Mouse (Mus musculus): ENCODE measurements around the gene 4922502D21Rik. TPM values are rescaled to one million over a fixed set of nuclear protein-coding genes. Genes with fewer than 3 reads are reported as not detected.

Gene 4922502D21Rik
- polyA plus RNA-seq, 1 experiment from 2014 or later: not detected

DNA sequence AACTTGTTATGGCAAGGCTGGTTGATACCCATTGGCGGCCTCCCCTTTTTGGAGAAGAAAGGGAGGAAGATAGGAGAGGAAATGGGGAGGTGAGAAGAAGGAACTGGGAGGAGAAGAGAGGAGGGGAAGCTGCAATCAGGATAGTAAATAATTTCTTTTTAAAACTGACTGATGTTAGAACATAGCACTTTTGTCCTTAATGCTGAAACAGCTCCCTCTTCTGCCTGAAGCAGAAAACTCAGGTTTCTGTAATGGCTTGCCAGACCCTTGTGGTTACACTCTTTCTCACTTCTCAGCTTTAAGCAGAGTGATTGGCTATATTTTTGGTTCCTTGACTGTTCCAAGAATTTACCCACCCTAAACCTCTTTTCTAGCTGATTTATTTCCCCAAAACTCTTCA, 5.6 kb downstream of the 4922502D21Rik start:
- Histone ChIP-seq H3K27me3 (ENCODE audit: control insufficient read depth, insufficient read depth, low read length) (no peaks in the 10 kb centered on the region), H3K4me1 (ENCODE audit: control insufficient read depth, insufficient read depth, low read length) (no peaks in the 10 kb centered on the region), H3K27ac (replicated peaks; ENCODE audit: low read depth, low read length) (no peak overlapping the region), H3K9ac (replicated peaks; ENCODE audit: low read length) (no peak overlapping the region), H3K9me3 (replicated peaks; ENCODE audit: control insufficient read depth, low read length) (no peaks in the 10 kb centered on the region), H3K36me3 (replicated peaks; ENCODE audit: control insufficient read depth, insufficient read depth, low read depth, low read length) (no peaks in the 10 kb centered on the region), H3K4me3 (ENCODE audit: low read depth, low read length) (no peak overlapping the region), H3K4me2 (ENCODE audit: low read depth, low read length) (no peak overlapping the region)
- no peak for DNase-seq (ENCODE audit: low spot score)
- WGBS: 63% methylated on average over 1 of the region's 1 CpGs
- ATAC-seq (replicated peaks; ENCODE audit: insufficient number of reproducible peaks, low FRiP score, low TSS enrichment, low read depth): no peak

DNA sequence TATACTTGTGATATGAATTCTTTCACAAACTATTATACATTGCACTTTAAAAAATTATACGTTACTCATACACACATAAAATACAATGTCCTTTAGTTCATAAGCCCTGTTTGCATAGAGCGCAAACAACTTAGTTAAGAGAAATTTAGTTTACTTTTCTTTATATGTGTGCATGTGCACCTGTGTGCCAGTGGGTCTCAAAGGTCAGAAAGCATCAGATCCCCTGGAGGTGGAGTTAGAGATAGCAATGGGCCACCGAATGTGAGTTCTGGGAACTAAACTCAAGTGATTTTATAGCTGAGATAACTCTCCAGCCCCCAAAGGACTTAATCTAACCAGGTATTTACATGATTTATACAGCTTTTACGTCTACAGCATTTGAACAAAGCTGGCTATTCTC, 12.3 kb downstream of the 4922502D21Rik start:
- no peaks in the 10 kb centered on the region for H3K4me1 ChIP-seq (ENCODE audit: control insufficient read depth, insufficient read depth, low read length)
- no peaks in the 10 kb centered on the region for H3K9me3 ChIP-seq (replicated peaks; ENCODE audit: control insufficient read depth, low read length)
- ATAC-seq (replicated peaks; ENCODE audit: insufficient number of reproducible peaks, low FRiP score, low TSS enrichment, low read depth) (no peak), DNase-seq (ENCODE audit: low spot score) (no peak)
- H3K36me3 ChIP-seq (replicated peaks; ENCODE audit: control insufficient read depth, insufficient read depth, low read depth, low read length): no peaks in the 10 kb centered on the region
- no peaks in the 10 kb centered on the region for H3K27me3 ChIP-seq (ENCODE audit: control insufficient read depth, insufficient read depth, low read length)
- 75% methylated on average over 4 of the region's 4 CpGs for WGBS
- no peak overlapping the region for H3K4me2 ChIP-seq (ENCODE audit: low read depth, low read length)
- H3K27ac ChIP-seq (replicated peaks; ENCODE audit: low read depth, low read length): no peak overlapping the region
- H3K9ac ChIP-seq (replicated peaks; ENCODE audit: low read length): no peak overlapping the region
- no peak overlapping the region for H3K4me3 ChIP-seq (ENCODE audit: low read depth, low read length)

DNA sequence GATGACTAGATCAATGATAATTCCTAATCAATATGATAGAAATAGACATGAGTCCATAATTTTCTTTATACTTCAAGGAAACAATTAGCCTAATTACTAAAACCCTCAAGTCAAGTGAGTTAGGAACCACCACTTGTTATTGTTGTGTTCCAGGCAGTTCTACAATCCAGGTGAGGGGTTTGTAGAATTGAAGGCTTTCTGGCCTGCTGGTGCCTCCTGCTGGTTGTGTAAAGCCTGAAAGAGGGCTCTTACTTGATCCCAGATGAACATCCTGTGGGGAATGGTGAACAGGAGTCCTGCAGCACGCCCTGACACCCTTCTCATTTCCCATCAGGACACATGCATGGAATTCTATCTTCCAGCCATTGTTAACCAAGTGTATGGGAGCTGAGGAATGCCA, 13.2 kb downstream of the 4922502D21Rik start:
- DNase-seq (ENCODE audit: low spot score) (no peak), ATAC-seq (replicated peaks; ENCODE audit: insufficient number of reproducible peaks, low FRiP score, low TSS enrichment, low read depth) (no peak)
- no peak overlapping the region for H3K9ac ChIP-seq (replicated peaks; ENCODE audit: low read length)
- H3K4me1 ChIP-seq (ENCODE audit: control insufficient read depth, insufficient read depth, low read length): no peaks in the 10 kb centered on the region
- H3K27me3 ChIP-seq (ENCODE audit: control insufficient read depth, insufficient read depth, low read length): no peaks in the 10 kb centered on the region
- H3K4me2 ChIP-seq (ENCODE audit: low read depth, low read length): no peak overlapping the region
- no peak overlapping the region for H3K27ac ChIP-seq (replicated peaks; ENCODE audit: low read depth, low read length)
- 65% methylated on average over 1 of the region's 1 CpGs for WGBS
- no peak overlapping the region for H3K4me3 ChIP-seq (ENCODE audit: low read depth, low read length)
- H3K9me3 ChIP-seq (replicated peaks; ENCODE audit: control insufficient read depth, low read length): no peaks in the 10 kb centered on the region
- H3K36me3 ChIP-seq (replicated peaks; ENCODE audit: control insufficient read depth, insufficient read depth, low read depth, low read length): no peaks in the 10 kb centered on the region

DNA sequence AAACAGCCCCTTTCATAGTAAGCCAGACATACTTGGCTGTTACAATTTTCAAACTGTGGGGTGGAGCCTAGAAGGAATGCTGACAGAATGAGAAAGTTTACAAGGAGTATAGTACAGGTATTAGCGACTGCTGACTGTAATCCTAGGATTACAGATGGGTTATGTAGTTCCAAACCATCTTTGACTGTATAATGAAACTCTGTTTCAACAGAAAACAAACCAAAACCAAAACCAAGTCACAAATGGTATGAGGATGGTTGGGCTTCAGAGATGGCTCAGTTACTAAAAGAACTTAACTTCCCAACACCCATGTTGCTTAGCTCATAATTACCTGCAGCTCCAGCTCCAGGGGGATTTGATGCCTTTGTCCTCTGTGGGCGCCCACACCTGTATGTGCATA, 15.1 kb downstream of the 4922502D21Rik start:
- H3K4me3 ChIP-seq (ENCODE audit: low read depth, low read length): no peak overlapping the region
- H3K9ac ChIP-seq (replicated peaks; ENCODE audit: low read length): no peak overlapping the region
- H3K27me3 ChIP-seq (ENCODE audit: control insufficient read depth, insufficient read depth, low read length): no peaks in the 10 kb centered on the region
- H3K9me3 ChIP-seq (replicated peaks; ENCODE audit: control insufficient read depth, low read length): no peaks in the 10 kb centered on the region
- H3K36me3 ChIP-seq (replicated peaks; ENCODE audit: control insufficient read depth, insufficient read depth, low read depth, low read length): no peaks in the 10 kb centered on the region
- H3K4me2 ChIP-seq (ENCODE audit: low read depth, low read length): no peak overlapping the region
- ATAC-seq (replicated peaks; ENCODE audit: insufficient number of reproducible peaks, low FRiP score, low TSS enrichment, low read depth): no peak
- no peak for DNase-seq (ENCODE audit: low spot score)
- H3K27ac ChIP-seq (replicated peaks; ENCODE audit: low read depth, low read length): no peak overlapping the region
- no peaks in the 10 kb centered on the region for H3K4me1 ChIP-seq (ENCODE audit: control insufficient read depth, insufficient read depth, low read length)
- WGBS: 72% methylated on average over 2 of the region's 2 CpGs

DNA sequence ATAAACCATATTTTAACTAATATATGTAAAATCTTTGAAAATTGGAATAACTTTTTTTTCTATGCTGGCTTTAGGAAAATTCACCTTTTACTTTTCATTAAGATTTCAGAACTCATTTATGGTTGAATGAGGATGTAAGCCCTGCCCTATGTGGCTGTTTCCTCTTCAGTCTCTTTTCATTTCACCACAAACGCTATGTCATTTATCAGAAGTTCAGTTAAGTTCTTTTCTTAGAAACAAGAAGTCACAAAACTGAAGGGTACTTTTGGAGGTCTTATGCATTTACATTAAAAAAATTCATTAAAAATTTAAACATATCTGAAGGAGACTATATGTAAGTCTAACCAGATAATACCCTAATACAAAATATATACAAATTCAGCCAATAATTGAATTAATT, 15.9 kb downstream of the 4922502D21Rik start:
- DNase-seq (ENCODE audit: low spot score) (no peak), ATAC-seq (replicated peaks; ENCODE audit: insufficient number of reproducible peaks, low FRiP score, low TSS enrichment, low read depth) (no peak)
- Histone ChIP-seq H3K4me2 (ENCODE audit: low read depth, low read length) (no peak overlapping the region), H3K4me1 (ENCODE audit: control insufficient read depth, insufficient read depth, low read length) (no peaks in the 10 kb centered on the region), H3K27ac (replicated peaks; ENCODE audit: low read depth, low read length) (no peak overlapping the region), H3K4me3 (ENCODE audit: low read depth, low read length) (no peak overlapping the region), H3K36me3 (replicated peaks; ENCODE audit: control insufficient read depth, insufficient read depth, low read depth, low read length) (no peaks in the 10 kb centered on the region), H3K27me3 (ENCODE audit: control insufficient read depth, insufficient read depth, low read length) (no peaks in the 10 kb centered on the region), H3K9me3 (replicated peaks; ENCODE audit: control insufficient read depth, low read length) (no peaks in the 10 kb centered on the region), H3K9ac (replicated peaks; ENCODE audit: low read length) (no peak overlapping the region)
- 87% methylated on average over 1 of the region's 1 CpGs for WGBS

DNA sequence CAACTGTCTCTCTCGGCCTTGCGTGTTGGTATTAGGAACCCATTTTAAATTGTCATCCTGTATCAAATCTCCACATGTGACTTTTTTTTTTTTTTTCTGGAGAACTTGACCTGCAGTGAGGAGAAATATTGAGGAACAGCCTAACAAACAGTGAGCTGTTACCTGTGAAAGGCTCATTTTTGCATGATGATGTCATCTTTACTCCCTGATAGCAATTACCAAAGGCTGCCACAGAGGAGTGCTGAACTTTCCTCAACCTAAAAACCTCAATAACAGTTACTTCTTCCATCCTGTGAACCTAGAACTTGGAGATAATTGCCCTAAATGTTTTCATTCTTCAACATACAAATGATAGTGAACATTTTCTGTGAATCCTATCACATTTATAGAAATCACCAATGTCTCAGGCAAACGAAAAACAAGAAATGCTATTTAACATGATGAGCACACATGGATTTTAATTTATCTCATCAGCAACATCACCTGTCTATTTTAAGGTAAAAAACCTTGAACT, 16.9 kb downstream of the 4922502D21Rik start:
- Histone ChIP-seq H3K9me3 (replicated peaks; ENCODE audit: control insufficient read depth, low read length) (no peaks in the 10 kb centered on the region), H3K36me3 (replicated peaks; ENCODE audit: control insufficient read depth, insufficient read depth, low read depth, low read length) (no peaks in the 10 kb centered on the region), H3K4me3 (ENCODE audit: low read depth, low read length) (no peak overlapping the region), H3K9ac (replicated peaks; ENCODE audit: low read length) (no peak overlapping the region), H3K4me2 (ENCODE audit: low read depth, low read length) (no peak overlapping the region), H3K27me3 (ENCODE audit: control insufficient read depth, insufficient read depth, low read length) (no peaks in the 10 kb centered on the region), H3K27ac (replicated peaks; ENCODE audit: low read depth, low read length) (no peak overlapping the region), H3K4me1 (ENCODE audit: control insufficient read depth, insufficient read depth, low read length) (no peaks in the 10 kb centered on the region)
- no peak for DNase-seq (ENCODE audit: low spot score)
- 93% methylated on average over 3 of the region's 3 CpGs for WGBS
- ATAC-seq (replicated peaks; ENCODE audit: insufficient number of reproducible peaks, low FRiP score, low TSS enrichment, low read depth): no peak

DNA sequence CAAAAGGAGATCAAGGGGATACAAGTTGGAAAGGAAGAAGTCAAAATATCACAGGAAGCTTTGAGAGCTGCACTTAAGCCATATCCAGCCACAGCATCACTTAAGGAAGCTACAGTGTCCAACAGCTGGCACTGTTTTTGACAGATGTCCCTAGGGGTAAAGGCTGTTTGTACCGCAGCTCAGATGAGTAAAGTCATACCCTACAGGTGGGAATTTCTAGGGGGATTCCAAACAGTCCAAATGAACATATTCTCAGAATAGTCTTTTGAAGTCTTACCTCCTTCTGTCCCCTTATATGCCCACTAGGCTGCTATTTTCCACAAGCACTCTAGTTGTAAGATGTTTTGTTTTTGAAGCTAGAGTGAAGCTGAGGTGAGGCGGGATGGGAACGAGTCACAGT, 19.1 kb downstream of the 4922502D21Rik start:
- WGBS: 71% methylated on average over 3 of the region's 3 CpGs
- H3K4me2 ChIP-seq (ENCODE audit: low read depth, low read length): no peak overlapping the region

DNA sequence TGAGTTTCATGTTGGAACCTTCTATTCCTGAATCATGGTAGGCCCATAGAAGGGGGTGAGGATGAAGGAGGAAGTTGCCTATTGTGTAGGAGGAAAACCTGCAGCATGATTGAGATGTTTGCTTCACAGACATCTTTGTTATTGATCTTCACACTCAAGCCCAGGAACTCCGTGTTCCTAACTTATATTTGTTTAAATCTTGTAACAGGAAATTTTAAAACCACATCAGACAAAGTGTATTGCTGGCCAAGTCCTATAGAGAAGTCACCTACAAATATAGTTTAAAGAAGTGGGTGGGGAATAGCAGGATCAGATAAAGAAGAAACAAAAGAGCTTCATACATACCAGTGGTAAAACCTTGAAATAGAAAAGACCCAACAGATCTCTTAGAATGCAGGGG, 27.4 kb downstream of the 4922502D21Rik start:
- no peaks in the 10 kb centered on the region for H3K36me3 ChIP-seq (replicated peaks; ENCODE audit: control insufficient read depth, insufficient read depth, low read depth, low read length)
- H3K9ac ChIP-seq (replicated peaks; ENCODE audit: low read length): no peak overlapping the region
- H3K4me1 ChIP-seq (ENCODE audit: control insufficient read depth, insufficient read depth, low read length): no peaks in the 10 kb centered on the region
- H3K4me3 ChIP-seq (ENCODE audit: low read depth, low read length): no peak overlapping the region
- no peaks in the 10 kb centered on the region for H3K27me3 ChIP-seq (ENCODE audit: control insufficient read depth, insufficient read depth, low read length)
- WGBS: 73% methylated on average over 1 of the region's 1 CpGs
- H3K9me3 ChIP-seq (replicated peaks; ENCODE audit: control insufficient read depth, low read length): no peaks in the 10 kb centered on the region
- H3K27ac ChIP-seq (replicated peaks; ENCODE audit: low read depth, low read length): no peak overlapping the region
- ATAC-seq (replicated peaks; ENCODE audit: insufficient number of reproducible peaks, low FRiP score, low TSS enrichment, low read depth) (no peak), DNase-seq (ENCODE audit: low spot score) (no peak)
- H3K4me2 ChIP-seq (ENCODE audit: low read depth, low read length): no peak overlapping the region

More for the DNA sequence above, 19.1 kb downstream of the 4922502D21Rik start:
- Histone ChIP-seq H3K9me3 (replicated peaks; ENCODE audit: control insufficient read depth, low read length) (no peaks in the 10 kb centered on the region), H3K9ac (replicated peaks; ENCODE audit: low read length) (no peak overlapping the region), H3K36me3 (replicated peaks; ENCODE audit: control insufficient read depth, insufficient read depth, low read depth, low read length) (no peaks in the 10 kb centered on the region), H3K27me3 (ENCODE audit: control insufficient read depth, insufficient read depth, low read length) (no peaks in the 10 kb centered on the region), H3K4me3 (ENCODE audit: low read depth, low read length) (no peak overlapping the region), H3K27ac (replicated peaks; ENCODE audit: low read depth, low read length) (no peak overlapping the region), H3K4me1 (ENCODE audit: control insufficient read depth, insufficient read depth, low read length) (no peaks in the 10 kb centered on the region)
- ATAC-seq (replicated peaks; ENCODE audit: insufficient number of reproducible peaks, low FRiP score, low TSS enrichment, low read depth) (no peak), DNase-seq (ENCODE audit: low spot score) (no peak)

Data from embryonic facial prominence, embryonic 11.5 days (tissue).